Mouse (Mus musculus) bone marrow macrophage, adult 2 months (primary cell): ENCODE measurements at regions not wholly inside any gene's neighbourhood (a gene's known extent, or its start where the extent isn't known, plus 50 kb on each side); places are given as distances from the start of the nearest gene placed in this dataset.

Source experiments
- H3K27ac ChIP-seq: 2 replicates; pipeline ENCODE4 v1.5.1; 2012; ENCODE audit warnings: low read depth, low read length; ENCODE audit not compliant: insufficient read depth
- H3K4me1 ChIP-seq: 2 replicates; pipeline ENCODE4 v1.6.1; 2012; ENCODE audit warnings: low read length; ENCODE audit not compliant: control insufficient read depth, insufficient read depth
- H3K4me3 ChIP-seq: 2 replicates; pipeline ENCODE4 v1.5.1; 2012; ENCODE audit warnings: mild to moderate bottlenecking, low read length, moderate library complexity; ENCODE audit not compliant: insufficient read depth
- CTCF ChIP-seq: IDR thresholded peaks from 2 replicates; pipeline ENCODE4 v1.5.1; 2012; ENCODE audit warnings: low read depth, mild to moderate bottlenecking, low read length, moderate library complexity
- POLR2A ChIP-seq: IDR thresholded peaks from 2 replicates; pipeline ENCODE4 v1.6.1; 2012; ENCODE audit warnings: mild to moderate bottlenecking, low read depth, low read length, borderline replicate concordance

DNA sequence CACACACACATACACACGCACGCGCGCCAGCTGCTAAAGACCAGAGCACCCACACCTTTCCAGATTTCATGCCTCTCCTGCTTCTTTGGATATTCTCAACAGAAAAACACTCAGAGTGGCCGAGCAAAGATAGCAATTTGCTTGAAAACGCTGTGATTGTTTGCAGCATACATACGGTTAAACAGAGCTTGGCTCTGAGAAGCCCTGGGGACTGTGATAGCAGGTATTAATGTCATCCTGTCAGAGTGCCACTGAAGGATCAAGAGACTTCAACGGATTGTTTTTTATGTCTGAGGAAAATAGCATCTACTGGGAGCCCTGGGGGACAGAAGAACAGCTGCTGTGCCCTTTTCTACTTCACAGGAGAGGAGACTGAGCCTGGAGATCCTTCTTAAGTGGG is 440.4 kb downstream of the Pdcd6ip start:
- Histone ChIP-seq H3K4me1 (no peaks in the 10 kb centered on the region), H3K27ac (no peak overlapping the region), H3K4me3 (no peak overlapping the region)
- no peak for TF ChIP-seq POLR2A
- no peak for TF ChIP-seq CTCF

DNA sequence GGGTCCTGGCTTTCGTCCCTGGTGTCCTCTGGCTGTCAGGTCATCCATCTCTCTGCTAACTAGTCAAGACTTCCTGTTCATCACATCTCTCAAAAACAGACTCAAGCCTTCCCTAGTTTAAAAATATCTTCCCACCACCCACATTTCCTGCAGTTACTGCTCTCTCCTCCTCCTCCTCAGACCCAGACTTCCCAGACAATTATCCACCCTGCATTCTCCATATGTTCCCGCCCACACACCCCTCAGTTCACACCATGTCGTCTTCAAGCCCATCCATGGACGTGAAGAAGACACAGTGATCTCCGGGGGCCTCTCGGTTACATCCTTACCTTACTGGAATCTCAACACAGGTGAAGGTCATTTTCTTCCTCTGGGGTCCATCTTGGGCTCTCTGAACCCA is 444.4 kb downstream of the Pdcd6ip start:
- no peaks in the 10 kb centered on the region for H3K4me1 ChIP-seq
- H3K4me3 ChIP-seq: no peak overlapping the region
- no peak for TF ChIP-seq CTCF
- no peak for TF ChIP-seq POLR2A
- H3K27ac ChIP-seq: no peak overlapping the region

DNA sequence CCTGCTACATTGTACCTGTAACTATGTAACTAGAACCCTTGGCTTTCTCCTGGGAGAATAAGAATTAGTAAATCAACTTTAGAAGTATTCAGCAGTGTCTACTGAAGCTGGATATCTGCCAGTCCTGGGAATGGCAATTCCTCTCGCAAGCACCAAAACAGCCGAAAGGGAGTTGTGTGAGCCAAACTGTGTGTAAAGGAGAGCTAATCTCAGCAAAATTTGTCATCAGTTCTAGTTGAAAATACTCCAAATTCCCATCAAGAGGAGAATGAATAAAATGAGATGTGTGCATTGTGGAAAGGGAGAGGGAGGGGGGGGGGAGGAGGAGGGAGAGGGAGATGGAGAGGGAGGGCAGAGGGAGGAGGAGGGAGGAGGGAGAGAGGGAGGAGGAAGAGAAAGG is 447.8 kb downstream of the Pdcd6ip start:
- no peak for TF ChIP-seq POLR2A
- TF ChIP-seq CTCF: no peak
- Histone ChIP-seq H3K27ac (no peak overlapping the region), H3K4me1 (no peaks in the 10 kb centered on the region), H3K4me3 (no peak overlapping the region)

DNA sequence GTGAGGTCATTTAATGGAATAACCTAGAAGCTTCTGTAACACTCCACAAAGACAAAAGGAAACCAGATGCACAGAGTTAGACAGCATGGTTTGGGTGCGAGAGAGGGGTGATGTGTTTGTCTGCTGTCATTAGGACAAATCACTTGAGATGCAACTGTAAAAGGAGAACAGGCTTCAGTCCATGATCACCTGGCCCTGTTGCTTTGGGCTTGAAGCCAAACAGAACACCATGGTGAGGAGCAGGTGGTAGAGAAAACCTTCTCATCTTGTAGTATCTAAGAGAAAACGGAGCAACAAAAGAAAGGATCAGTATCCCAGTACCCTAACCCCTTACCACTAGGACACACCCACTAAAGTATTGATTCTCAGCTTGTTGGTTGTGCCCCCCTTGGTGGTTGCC is 449.5 kb downstream of the Pdcd6ip start:
- Histone ChIP-seq H3K4me1 (no peaks in the 10 kb centered on the region), H3K27ac (no peak overlapping the region), H3K4me3 (no peak overlapping the region)
- TF ChIP-seq POLR2A (no peak), CTCF (no peak)

DNA sequence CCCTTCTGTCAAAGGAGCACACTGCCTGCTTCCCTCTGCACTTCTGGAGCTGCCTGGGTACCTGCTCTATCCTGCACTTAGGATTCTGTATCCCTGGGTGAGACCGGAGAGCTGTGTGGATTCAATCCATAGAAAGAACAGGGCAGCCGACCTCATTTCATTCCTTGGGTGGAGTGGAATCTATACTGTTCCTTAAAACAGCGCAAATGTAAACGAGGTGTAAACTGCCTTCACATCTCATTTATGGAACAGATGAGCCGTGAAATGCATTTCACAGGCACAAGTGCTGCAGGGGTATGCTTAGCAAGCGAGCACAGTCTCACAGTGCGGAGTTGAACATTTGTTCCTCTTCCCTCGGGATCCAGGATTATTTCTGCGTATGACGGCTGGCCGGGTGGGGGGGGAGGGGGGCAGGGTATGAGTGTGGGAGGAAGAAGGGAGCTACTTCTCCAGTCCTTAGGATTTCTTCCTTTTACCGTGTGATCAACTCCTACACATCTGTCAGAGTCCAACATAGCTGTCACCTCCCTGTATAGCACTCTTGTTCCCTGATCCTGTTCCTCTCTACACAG is 459.3 kb downstream of the Pdcd6ip start:
- no peak for TF ChIP-seq CTCF
- TF ChIP-seq POLR2A: no peak
- Histone ChIP-seq H3K4me1 (no peaks in the 10 kb centered on the region), H3K27ac (no peak overlapping the region), H3K4me3 (no peak overlapping the region)

DNA sequence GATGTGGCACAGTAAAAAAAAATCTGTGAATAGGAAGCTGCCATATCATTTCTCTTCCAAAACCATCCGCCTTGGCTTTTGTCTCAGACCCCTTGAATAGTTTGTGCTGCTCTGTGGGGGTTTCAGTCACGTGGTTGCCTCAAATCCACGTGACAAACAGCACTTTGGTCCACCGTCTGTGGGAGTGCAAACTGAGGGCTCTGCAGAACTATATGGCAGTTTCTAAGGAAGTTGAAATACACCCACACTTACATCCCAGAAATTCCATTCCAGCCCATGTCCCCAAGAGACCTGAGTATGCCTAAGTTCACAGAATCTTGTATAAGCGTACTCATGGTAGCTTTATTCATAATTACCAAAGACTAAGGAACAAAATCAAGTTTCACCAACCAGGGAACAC is 460.1 kb downstream of the Pdcd6ip start:
- no peaks in the 10 kb centered on the region for H3K4me1 ChIP-seq
- no peak overlapping the region for H3K4me3 ChIP-seq
- no peak overlapping the region for H3K27ac ChIP-seq
- TF ChIP-seq CTCF: no peak
- TF ChIP-seq POLR2A: no peak

DNA sequence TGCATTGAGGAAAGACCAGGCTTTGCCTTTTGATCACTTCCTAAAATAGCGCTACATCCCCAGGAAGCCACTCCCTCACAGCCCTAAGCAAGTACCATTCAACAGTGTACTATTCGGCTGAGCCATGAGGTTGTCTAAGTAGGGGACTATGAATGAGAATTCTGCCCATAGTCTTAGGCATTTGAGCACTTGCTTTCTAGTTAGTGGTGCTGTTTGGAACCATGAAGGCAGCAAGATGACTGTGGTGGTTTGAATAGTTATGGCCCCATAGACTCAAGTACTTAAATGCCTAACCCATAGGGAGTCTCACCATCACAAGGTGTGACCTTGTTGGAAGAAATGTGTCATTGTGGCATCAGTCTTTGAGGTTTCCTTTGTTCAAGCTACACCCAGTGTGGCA is 464.2 kb downstream of the Pdcd6ip start:
- H3K4me3 ChIP-seq: no peak overlapping the region
- TF ChIP-seq POLR2A (no peak), CTCF (no peak)
- no peaks in the 10 kb centered on the region for H3K4me1 ChIP-seq
- H3K27ac ChIP-seq: no peak overlapping the region

DNA sequence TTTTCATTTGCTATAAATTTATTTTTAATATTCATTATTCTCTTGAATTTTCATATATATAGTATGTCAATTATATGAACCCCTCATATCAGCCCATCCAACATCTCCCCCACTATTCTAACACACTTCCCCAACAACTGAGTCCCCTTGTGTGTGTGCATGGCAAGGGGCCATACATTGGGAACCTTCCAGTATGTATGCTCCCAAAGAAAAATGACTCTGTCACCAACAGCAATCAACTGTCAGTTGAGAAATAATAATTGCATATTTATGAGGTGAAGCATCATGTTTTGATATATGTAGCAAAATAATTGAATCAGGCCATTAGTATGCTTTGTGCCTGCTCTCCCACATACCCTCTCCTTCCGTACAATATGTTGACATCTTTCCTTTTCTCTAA is 474.7 kb downstream of the Pdcd6ip start:
- Histone ChIP-seq H3K27ac (no peak overlapping the region), H3K4me1 (no peaks in the 10 kb centered on the region), H3K4me3 (no peak overlapping the region)
- no peak for TF ChIP-seq POLR2A
- TF ChIP-seq CTCF: no peak

DNA sequence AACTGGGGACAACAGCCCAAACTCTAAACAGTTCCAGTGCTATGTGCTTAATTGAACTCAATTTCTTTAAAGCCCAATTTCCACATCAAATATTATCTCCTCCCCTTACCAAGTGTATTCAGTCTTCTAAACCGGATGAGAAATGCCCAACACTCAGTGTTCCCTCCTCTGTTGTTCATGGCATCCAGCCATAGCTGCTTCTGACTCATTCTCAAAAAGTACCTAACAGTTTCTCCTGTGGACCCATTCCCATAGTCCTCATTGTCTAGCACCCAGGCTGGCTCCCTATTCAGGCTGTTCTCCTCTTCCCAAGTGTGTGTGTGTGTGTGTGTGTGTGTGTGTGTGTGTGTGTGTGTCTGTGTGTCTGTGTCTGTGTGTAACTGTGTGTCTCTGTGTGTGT is 478.7 kb downstream of the Pdcd6ip start:
- Histone ChIP-seq H3K27ac (no peak overlapping the region), H3K4me3 (no peak overlapping the region), H3K4me1 (no peaks in the 10 kb centered on the region)
- TF ChIP-seq POLR2A (no peak), CTCF (no peak)

DNA sequence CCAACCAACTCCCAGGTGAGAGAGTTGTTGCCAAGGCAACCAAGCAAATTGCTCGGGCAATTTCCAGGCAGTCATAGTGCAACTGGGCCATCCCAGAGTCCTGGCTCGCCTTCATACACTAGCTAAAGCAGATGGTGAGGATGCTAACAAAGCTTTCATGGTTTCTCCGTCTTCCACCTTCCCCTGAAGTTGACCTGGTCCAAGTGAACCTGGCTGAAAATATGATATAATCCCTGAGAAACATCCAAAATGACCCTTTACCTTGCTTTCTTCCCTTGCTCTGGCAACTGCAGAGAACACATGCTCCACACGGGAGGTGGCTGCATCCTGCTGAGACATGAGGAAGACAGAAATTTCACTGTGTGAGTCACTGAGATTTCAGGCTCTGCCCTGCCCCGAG is 494.1 kb downstream of the Pdcd6ip start:
- no peak overlapping the region for H3K27ac ChIP-seq
- H3K4me1 ChIP-seq: no peaks in the 10 kb centered on the region
- no peak overlapping the region for H3K4me3 ChIP-seq
- TF ChIP-seq POLR2A (no peak), CTCF (no peak)

DNA sequence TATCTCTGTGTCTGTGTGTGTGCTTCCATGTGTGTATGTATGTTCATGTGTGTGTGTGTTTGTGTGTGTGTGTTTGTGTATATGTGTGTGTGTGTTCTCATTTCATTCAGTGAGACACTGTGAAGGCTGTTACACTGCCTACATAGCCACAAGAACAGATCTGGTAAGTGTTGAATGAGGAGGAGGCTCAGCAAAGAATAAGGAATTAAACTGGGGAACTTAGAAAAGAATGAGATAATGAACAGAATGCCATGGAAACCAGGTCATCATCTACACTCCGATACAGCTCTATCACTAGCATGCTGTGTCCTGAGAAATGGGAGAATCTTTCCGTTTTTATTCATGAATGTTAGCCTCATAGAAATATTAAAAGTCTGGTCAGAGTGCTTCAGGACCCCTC is 495.7 kb downstream of the Pdcd6ip start:
- Histone ChIP-seq H3K27ac (no peak overlapping the region), H3K4me3 (no peak overlapping the region), H3K4me1 (no peaks in the 10 kb centered on the region)
- TF ChIP-seq POLR2A: no peak
- TF ChIP-seq CTCF: no peak

DNA sequence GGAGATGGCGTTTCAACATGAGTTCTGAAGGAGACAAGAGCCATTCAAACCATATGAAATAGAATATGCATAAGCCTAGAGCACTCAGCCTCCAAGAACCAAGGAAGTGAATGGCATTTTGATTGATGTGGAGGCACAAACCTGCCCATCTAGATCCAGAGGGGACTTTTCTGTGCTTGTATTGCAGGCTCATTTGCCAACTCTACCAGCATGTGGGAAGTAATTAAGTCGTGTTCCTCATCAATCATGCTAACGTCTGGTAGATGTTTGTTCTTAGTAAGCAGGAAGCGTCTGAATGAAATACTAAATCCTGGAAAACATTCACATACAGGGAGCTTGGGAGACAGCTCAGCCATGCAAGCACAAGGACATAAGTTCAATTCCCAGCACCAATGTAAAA is 499.9 kb downstream of the Pdcd6ip start:
- Histone ChIP-seq H3K27ac (no peak overlapping the region), H3K4me3 (no peak overlapping the region), H3K4me1 (no peaks in the 10 kb centered on the region)
- no peak for TF ChIP-seq POLR2A
- TF ChIP-seq CTCF: no peak
